Mouse (Mus musculus) gastrocnemius, postnatal 25 days (tissue): Measurements from ENCODE around the gene Grip1. TPM values are rescaled to one million over a fixed set of nuclear protein-coding genes. Genes with fewer than 3 reads are reported as not detected.
A peak's percentile ranks its signal among the peaks of the same experiment; 100 is the strongest.
"Not testable (repeated sequence)": the region's sequence is repeated elsewhere in the genome, so short reads cannot be mapped to it uniquely, and the experiment has no call there.

Experiments used
- DNase-seq: peaks from one replicate; pipeline ENCODE4 v3.0.0; 2022
- total RNA-seq, 2 experiments: library from RNA; stranded (reverse); gene quantifications; 1 replicate in 1 of 2; 2 replicates in 1 of 2; pipeline ENCODE4 v1.2.3; 2021

Gene Grip1
- total RNA-seq, 2 experiments from 2014 or later: 0.08 TPM; not detected in 1

- no peak for DNase-seq
Observed at GRCm38 (mm10) chr10:120066319-120066718, 612.7 kb downstream of the Grip1 start.

GRCm38 (mm10) chr10:120077850-120078249, 624.2 kb downstream of the Grip1 start:
- no peak for DNase-seq

- DNase-seq: no peak
Observed at GRCm38 (mm10) chr10:120092548-120092947, 638.9 kb downstream of the Grip1 start.

- DNase-seq: no peak
Observed at GRCm38 (mm10) chr10:120095136-120095535, 641.5 kb downstream of the Grip1 start.

GRCm38 (mm10) chr10:120095716-120096115, 642.1 kb downstream of the Grip1 start:
- no peak for DNase-seq

- DNase-seq: no peak
Observed at GRCm38 (mm10) chr10:120097564-120097963, 643.9 kb downstream of the Grip1 start.

- no peak for DNase-seq
Observed at GRCm38 (mm10) chr10:120100806-120101205, 647.2 kb downstream of the Grip1 start.

GRCm38 (mm10) chr10:120111691-120112319, 658.2 kb downstream of the Grip1 start:
- no peak for DNase-seq

- peak; percentile 97 for DNase-seq
Observed at GRCm38 (mm10) chr10:120112507-120113396, 659.1 kb downstream of the Grip1 start, which contains the start of gene Helb. TSS of gene Helb (minus strand) at chr10:120112987.

- not testable (repeated sequence) for DNase-seq
Observed at GRCm38 (mm10) chr10:120113482-120113881, 659.9 kb downstream of the Grip1 start.

- DNase-seq: no peak
Observed at GRCm38 (mm10) chr10:120113980-120114379, 660.4 kb downstream of the Grip1 start.

- DNase-seq: no peak
Observed at GRCm38 (mm10) chr10:120114493-120114892, 660.9 kb downstream of the Grip1 start.

- no peak for DNase-seq
Observed at GRCm38 (mm10) chr10:120115249-120115648, 661.6 kb downstream of the Grip1 start.

- no peak for DNase-seq
Observed at GRCm38 (mm10) chr10:120123721-120124120, 670.1 kb downstream of the Grip1 start.

- DNase-seq: peak; percentile 67
Observed at GRCm38 (mm10) chr10:120124801-120125464, 671.3 kb downstream of the Grip1 start.

- no peak for DNase-seq
Observed at GRCm38 (mm10) chr10:120125465-120125857, 671.8 kb downstream of the Grip1 start.

GRCm38 (mm10) chr10:120128601-120129277, 675.1 kb downstream of the Grip1 start:
- DNase-seq: no peak

- DNase-seq: no peak
Observed at GRCm38 (mm10) chr10:120130621-120131020, 677.0 kb downstream of the Grip1 start.

- DNase-seq: no peak
Observed at GRCm38 (mm10) chr10:120133697-120134096, 680.1 kb downstream of the Grip1 start.

GRCm38 (mm10) chr10:120136020-120136562, 682.5 kb downstream of the Grip1 start:
- no peak for DNase-seq
